Mouse (Mus musculus): ENCODE results near the gene B830017H08Rik.

DNA sequence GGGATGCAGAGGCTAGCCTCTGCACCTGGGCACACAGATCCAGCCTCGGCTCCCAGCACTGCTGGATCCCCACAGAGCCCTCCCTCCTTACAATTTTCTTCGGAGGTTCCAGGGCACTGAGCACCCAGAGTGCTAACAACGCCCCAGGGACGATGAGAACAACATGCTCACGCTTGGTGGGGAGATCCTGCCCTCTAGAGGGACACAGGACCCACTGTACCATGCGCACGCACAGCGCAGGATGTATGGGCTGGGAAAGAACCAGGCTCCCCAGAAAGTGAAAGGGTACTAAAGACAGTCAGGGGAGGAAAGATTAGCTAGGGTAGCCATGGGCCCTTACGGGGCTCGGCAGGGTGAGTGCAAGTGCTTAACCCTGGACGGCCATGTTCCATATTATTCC is 1.1 kb upstream of the B830017H08Rik start:
- TF ChIP-seq USF1 (IDR thresholded peaks at IDR 0.05; ENCODE audit: low read depth) (no peak), POLR2A (IDR thresholded peaks at IDR 0.05; ENCODE audit: insufficient read length, low read depth) (no peak), MAX (IDR thresholded peaks at IDR 0.05; ENCODE audit: low read depth) (no peak), E2F4 (IDR thresholded peaks at IDR 0.05; ENCODE audit: insufficient read depth) (no peak), TCF3 (IDR thresholded peaks at IDR 0.05; ENCODE audit: insufficient read length, low read depth) (no peak), CEBPB (IDR thresholded peaks at IDR 0.05; ENCODE audit: insufficient read depth, poor library complexity, severe bottlenecking) (no peak)
